Mouse (Mus musculus) CD4-positive, CD25-positive, alpha-beta regulatory T cell, adult 4 months (primary cell): ENCODE results near the gene Hist1h3d. TPM values are rescaled to one million over a fixed set of nuclear protein-coding genes. Genes with fewer than 3 reads are reported as not detected.
A peak's percentile ranks its signal among the peaks of the same experiment; 100 is the strongest.

Experiments
- ATAC-seq: one replicate; pipeline ENCODE4 v1.8.0; 2017
- polyA plus RNA-seq, 2 experiments: library from polyadenylated mRNA; unstranded; fragments of 100-300 nt; shearing (Covaris generic); gene quantifications; one replicate each; pipeline ENCODE4 v1.2.1; 2017

The Hist1h3d gene
- polyA plus RNA-seq, 2 experiments from 2014 or later, result not detected

GRCm38 (mm10) chr13:23622175-23622671 is 46.7 kb downstream of the Hist1h3d start, which contains the start of gene Hist1h1e:
Hist1h1e (minus strand) TSS chr13:23622558.
- peak; percentile 38 for ATAC-seq

DNA sequence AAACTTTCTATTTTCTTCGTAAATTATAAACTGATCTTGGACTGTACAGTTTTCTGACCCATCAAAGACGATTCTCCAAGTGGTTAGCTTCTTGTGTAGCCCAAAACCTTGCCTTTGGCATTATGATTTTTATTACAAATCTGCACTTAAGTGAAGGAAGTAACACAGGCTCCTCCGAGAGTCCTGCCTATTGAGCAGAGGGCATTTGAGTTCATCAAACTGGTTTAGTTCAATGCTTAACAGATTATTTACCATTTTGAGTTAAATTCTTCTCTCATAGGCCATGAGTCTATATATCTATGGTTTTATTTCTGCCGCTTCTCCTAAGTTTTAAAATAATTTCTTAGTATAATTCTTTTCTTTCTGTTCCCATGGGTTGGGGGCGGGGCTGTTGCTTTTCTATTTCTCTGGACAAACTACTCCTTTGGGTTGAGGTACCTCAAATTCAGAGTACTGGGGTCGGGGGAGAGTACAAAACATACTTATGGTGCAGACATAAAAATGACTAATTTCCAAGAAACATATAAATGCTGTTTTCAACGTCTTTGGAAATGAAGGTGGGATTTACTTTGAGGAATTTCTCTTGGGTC is 47.4 kb downstream of the Hist1h3d start:
- ATAC-seq, result no peak

Other genes with a start within 250 kb of the Hist1h3d start
- gene Zfp322a, start 206.6 kb upstream of the Hist1h3d start, polyA plus RNA-seq, result 10 to 100 TPM; 29.6 to 34.2 TPM
- 10 to 100 TPM; 12.4 to 14.5 TPM for gene Abt1, start 151.9 kb upstream of the Hist1h3d start, polyA plus RNA-seq
- gene Btn1a1, start 109.9 kb upstream of the Hist1h3d start, polyA plus RNA-seq, result not detected
- gene Btn2a2, start 86.9 kb upstream of the Hist1h3d start, polyA plus RNA-seq, result not detected
- 10 to 100 TPM in 1 of 2 experiments, 1 to 10 TPM in 1; 9.5 to 10.8 TPM for gene Hist1h4h, start 44.7 kb upstream of the Hist1h3d start, polyA plus RNA-seq
- gene Hist1h2af, start 41.9 kb upstream of the Hist1h3d start, polyA plus RNA-seq, result 1 to 10 TPM in 1 of 2 experiments, not detected in 1; 2.7 TPM
- gene Hist1h3g, start 40.3 kb upstream of the Hist1h3d start, polyA plus RNA-seq, result not detected
- gene Hist1h2bh, start 32.4 kb upstream of the Hist1h3d start, polyA plus RNA-seq, result under 1 TPM; 0.41 to 0.66 TPM
- gene Hist1h3f, start 31.7 kb upstream of the Hist1h3d start, polyA plus RNA-seq, result not detected
- 1 to 10 TPM in 1 of 2 experiments, not detected in 1; 1.1 TPM for gene Hist1h4f, start 24.1 kb upstream of the Hist1h3d start, polyA plus RNA-seq
- gene Hist1h1d, start 22.5 kb upstream of the Hist1h3d start, polyA plus RNA-seq, result under 1 TPM; 0.18 to 0.35 TPM
- gene Hist1h3e, start 13.4 kb upstream of the Hist1h3d start, polyA plus RNA-seq, result 1 to 10 TPM; 2.2 to 4.1 TPM
- gene Hist1h2ae, start 4.5 kb upstream of the Hist1h3d start, polyA plus RNA-seq, result 10 to 100 TPM; 12.3 to 17.6 TPM
- 1 to 10 TPM; 8.0 to 8.6 TPM for gene Hist1h2bg, start 4.4 kb upstream of the Hist1h3d start, polyA plus RNA-seq
- gene Hist1h2bf, start 1.6 kb upstream of the Hist1h3d start, polyA plus RNA-seq, result not detected
- under 1 TPM in 1 of 2 experiments, not detected in 1; 0.96 TPM for gene Hist1h2ad, start 1.4 kb upstream of the Hist1h3d start, polyA plus RNA-seq
- gene Hist1h4d, start 5.8 kb downstream of the Hist1h3d start, polyA plus RNA-seq, result 10 to 100 TPM; 20.2 to 22.9 TPM
- 1 to 10 TPM; 3.3 to 4.0 TPM for gene Hist1h2be, start 45.4 kb downstream of the Hist1h3d start, polyA plus RNA-seq
- 10 to 100 TPM; 10.6 to 11.3 TPM for gene Hist1h1e, start 46.8 kb downstream of the Hist1h3d start, polyA plus RNA-seq
- under 1 TPM; 0.51 to 0.74 TPM for gene Hist1h2ac, start 108.2 kb downstream of the Hist1h3d start, polyA plus RNA-seq
- 1 to 10 TPM; 4.0 to 4.2 TPM for gene Hist1h2bc, start 108.4 kb downstream of the Hist1h3d start, polyA plus RNA-seq
- gene Hist1h1t, start 120.1 kb downstream of the Hist1h3d start, polyA plus RNA-seq, result not detected
- 1 to 10 TPM; 8.7 to 9.4 TPM for gene Hist1h4c, start 122.7 kb downstream of the Hist1h3d start, polyA plus RNA-seq
- under 1 TPM; 0.57 to 0.69 TPM for gene Hfe, start 135.1 kb downstream of the Hist1h3d start, polyA plus RNA-seq
- 10 to 100 TPM in 1 of 2 experiments, 1 to 10 TPM in 1; 8.9 to 10.5 TPM for gene Hist1h1c, start 163.0 kb downstream of the Hist1h3d start, polyA plus RNA-seq
- gene Hist1h3c, start 169.8 kb downstream of the Hist1h3d start, polyA plus RNA-seq, result 1 to 10 TPM in 1 of 2 experiments, not detected in 1; 1.3 TPM
- gene Hist1h2bb, start 171.0 kb downstream of the Hist1h3d start, polyA plus RNA-seq, result 1 to 10 TPM in 1 of 2 experiments, not detected in 1; 2.9 TPM
- gene Hist1h2ab, start 175.4 kb downstream of the Hist1h3d start, polyA plus RNA-seq, result 1 to 10 TPM; 2.8 to 8.2 TPM
- not detected for gene Hist1h3b, start 176.5 kb downstream of the Hist1h3d start, polyA plus RNA-seq
- gene Hist1h4b, start 181.2 kb downstream of the Hist1h3d start, polyA plus RNA-seq, result 1 to 10 TPM in 1 of 2 experiments, not detected in 1; 5.4 TPM
- not detected for gene Hist1h4a, start 185.5 kb downstream of the Hist1h3d start, polyA plus RNA-seq
- gene Hist1h3a, start 186.6 kb downstream of the Hist1h3d start, polyA plus RNA-seq, result 1 to 10 TPM in 1 of 2 experiments, not detected in 1; 1.8 TPM
- gene Hist1h1a, start 187.9 kb downstream of the Hist1h3d start, polyA plus RNA-seq, result 1 to 10 TPM; 2.6 to 3.4 TPM
- not detected for gene Trim38, start 194.2 kb downstream of the Hist1h3d start, polyA plus RNA-seq
- not detected for gene Slc17a2, start 231.2 kb downstream of the Hist1h3d start, polyA plus RNA-seq